Mouse (Mus musculus) left cerebral cortex, adult 11 months (tissue): ENCODE measurements around the gene Nos1ap.

Experiments
- DNase-seq: peaks from one replicate; pipeline ENCODE4 v3.0.0; 2022; ENCODE audit warnings: low spot score

Nos1ap gene

DNA sequence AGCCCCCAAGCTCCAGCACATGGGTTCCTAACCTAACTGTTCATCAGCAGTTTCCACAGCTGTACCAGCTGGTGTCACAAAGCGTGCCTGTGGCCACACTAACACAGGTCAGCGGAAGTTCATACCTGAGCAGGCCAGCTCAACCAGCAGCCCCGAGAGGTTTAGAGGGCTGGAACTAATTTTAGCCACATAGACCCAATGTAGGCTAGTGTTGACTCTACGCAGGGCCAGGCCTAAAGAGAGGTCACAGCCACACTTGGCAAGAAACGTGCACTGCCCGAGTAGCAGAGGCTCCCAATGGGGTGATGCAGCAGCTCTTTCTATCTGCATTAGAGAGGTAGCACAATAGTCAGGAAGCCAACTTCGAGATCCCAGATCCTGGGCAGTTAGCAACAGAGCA lies 88.1 kb downstream of the Nos1ap start:
- DNase-seq = no peak

DNA sequence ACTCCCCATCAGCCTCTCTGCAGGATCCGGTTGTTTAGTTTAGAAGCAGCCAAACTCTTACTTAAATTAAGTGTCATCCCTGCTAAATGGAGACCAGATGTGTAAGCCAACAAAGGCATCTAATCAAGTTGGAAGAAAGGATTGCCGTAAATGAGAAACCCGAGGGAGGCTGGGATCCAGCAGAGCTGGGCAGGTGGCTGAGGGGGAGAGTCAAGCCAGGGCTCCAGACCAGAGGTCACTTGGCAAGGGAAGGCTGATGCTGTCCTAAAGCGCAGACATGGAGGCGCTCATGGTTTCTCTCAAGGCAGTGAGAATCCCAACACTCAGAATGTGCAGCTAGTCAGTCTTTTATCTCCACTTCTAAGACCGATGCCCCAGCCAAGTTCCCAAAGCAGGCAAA lies 89.8 kb downstream of the Nos1ap start:
- no peak for DNase-seq

GRCm38 (mm10) chr1:170499466-170499865 lies 90.2 kb downstream of the Nos1ap start:
- no peak for DNase-seq

DNA sequence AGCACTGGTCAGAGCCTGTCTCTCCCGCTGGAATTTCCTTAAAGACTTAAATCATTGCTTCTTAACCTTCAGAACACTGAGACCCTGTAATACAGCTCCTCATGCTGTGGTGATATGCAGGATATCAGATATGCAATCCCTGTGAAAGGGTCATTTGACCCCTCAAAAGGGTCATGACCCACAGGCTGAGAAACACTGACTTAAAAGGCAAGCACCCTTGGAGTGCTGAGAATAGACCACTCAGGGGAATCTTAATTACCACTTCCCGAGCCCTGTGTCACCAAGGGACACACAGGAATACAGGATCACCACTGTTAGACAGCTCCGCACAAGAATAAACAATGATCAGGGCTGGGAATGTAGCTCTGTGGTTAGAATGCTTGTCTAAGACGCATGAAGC lies 91.0 kb downstream of the Nos1ap start:
- DNase-seq = no peak

- no peak for DNase-seq
Observed at GRCm38 (mm10) chr1:170496221-170496620, 93.4 kb downstream of the Nos1ap start.

- no peak for DNase-seq
Observed at GRCm38 (mm10) chr1:170495538-170496183, 94.0 kb downstream of the Nos1ap start.

- DNase-seq = no peak
Observed at GRCm38 (mm10) chr1:170492527-170492926, 97.1 kb downstream of the Nos1ap start.

GRCm38 (mm10) chr1:170492027-170492426 lies 97.6 kb downstream of the Nos1ap start:
- no peak for DNase-seq

DNA sequence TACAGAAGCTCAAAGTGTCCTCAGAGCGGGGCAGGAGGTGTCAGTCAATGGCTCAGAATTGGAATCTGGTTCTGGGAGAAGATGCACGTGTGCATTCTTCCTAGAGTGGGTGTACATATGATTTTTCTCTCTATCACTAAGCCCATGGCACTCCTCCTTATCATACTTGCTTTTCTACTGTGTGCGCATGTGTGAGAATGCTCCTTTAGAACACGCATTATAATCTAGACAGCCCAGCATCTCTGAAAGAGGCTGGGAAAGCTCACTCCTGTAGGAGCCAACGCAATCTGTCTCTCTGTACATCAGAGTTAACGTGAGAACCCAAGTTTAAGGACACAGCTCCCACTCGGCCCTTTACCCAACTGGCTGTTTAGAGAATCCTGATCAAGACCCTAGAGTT lies 99.7 kb downstream of the Nos1ap start:
- no peak for DNase-seq

DNA sequence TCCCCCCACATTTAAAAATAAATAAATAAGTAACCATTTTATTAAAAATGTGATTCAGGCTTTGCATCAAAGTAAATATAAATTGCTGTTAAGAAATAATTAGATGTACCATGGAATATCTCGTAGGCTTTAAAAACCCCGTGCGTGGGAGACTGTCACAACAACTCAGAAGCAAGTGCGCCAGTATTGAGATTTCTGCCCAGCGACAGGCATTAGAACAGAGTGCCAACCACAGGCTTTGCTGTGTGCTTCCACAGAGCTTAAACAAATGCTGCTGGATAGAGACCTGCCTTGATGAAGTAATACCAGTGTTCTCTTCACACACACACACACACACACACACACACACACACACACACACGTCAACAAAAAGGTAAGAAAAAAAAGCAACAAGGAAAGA lies 100.2 kb downstream of the Nos1ap start:
- no peak for DNase-seq

DNA sequence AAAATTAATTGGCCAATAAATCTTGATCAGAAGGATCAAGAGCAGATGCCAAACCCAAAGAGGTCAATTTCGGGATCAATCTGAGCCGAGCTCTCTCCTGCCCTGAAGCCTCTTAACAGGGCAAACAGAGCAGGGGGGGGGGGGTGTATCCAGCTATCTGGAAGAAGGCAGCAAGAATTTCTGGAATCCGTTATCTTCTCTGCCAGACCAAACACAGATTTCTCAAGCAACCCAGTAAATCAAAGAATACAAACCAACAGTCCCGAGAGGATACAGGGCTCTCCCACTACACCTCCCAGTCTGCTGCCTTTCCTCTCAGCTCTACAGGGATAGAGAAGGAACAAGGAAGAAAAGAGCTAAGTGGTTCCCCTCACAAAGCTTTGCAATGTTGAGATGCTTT lies 104.5 kb downstream of the Nos1ap start:
- no peak for DNase-seq

DNA sequence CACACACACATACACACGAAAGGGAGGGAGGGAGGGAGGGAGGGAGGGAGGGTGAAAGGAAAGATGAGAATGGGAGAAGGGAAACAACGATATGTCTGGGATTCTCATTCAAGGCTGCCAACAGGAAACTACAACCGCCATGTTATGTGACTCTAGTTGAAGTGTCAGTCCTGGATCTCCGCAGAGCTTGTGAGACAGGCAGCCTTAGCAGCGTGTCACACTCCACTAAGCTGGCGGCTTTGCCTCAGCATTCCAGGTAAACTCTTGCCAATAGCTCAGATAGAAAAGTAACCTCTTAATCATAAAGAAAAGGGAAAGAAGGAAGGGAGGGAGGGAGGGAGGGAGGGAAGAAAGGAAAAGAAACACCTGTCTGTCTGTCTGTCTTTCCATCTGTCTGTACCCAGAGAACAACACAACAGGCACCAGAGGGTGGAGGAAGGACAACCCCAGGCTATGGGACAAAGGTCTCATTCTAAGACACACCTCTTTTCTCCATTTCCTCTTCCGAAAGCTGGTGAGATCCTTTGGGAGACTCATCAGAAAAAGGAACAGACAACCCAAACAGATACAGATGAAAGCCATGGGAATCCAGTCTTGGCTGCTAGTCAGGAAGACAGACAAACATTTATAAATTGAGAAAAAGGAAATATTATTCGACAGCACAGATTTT lies 107.3 kb downstream of the Nos1ap start:
- no peak for DNase-seq

DNA sequence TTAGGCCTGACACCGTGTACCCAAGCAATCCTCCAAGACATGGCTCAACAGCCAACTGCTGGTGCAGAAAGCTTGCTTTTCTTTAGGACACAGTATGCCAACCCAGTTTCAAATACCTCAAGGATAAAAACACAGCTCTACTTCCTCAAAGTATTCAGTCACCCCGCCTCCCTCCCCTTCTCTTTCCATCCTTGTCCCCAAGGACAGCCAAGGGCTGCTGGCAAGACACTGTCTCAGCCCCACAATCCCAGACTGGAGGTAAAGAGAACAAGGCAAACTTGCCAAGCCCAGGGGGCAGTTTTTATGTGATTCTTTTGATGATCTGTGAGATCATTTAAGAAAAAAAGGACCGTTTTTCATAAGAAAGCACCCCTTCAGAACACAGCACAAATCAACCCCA lies 108.6 kb downstream of the Nos1ap start:
- no peak for DNase-seq

- DNase-seq = no peak
Observed at GRCm38 (mm10) chr1:170479458-170479798, 110.2 kb downstream of the Nos1ap start.

DNA sequence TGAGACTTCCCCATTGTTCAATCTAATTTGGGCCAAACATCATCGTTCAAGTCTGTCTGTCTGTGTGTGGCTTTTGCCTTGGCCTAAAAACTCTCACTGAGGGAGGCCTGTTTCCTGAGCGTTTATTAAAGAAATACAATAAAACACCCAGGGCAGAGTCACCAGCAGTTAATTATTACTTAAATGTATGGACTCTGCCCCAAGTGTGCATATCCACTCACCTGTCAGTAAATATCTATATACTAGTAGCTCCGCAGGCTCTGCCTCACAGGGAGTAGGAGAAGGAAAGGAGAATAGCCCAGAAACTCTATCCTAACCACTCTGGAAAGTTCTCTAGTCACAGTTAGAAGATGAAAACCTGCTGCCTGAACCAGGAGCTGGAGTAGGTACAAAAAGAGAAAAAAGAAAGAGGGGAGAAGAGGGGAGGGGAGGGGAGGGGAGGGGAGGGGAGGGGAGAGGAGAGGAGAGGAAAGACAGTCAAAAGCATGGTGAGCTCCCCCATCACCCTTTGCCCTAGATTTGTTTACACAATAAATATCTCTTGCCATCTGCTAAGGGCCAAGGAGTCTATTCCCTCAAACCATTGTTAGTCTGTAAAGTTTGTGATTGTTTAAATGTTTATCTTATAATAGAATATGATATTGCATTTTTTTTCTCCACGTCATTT lies 110.7 kb downstream of the Nos1ap start:
- no peak for DNase-seq

GRCm38 (mm10) chr1:170477636-170478600 lies 111.7 kb downstream of the Nos1ap start:
- no peak for DNase-seq

DNA sequence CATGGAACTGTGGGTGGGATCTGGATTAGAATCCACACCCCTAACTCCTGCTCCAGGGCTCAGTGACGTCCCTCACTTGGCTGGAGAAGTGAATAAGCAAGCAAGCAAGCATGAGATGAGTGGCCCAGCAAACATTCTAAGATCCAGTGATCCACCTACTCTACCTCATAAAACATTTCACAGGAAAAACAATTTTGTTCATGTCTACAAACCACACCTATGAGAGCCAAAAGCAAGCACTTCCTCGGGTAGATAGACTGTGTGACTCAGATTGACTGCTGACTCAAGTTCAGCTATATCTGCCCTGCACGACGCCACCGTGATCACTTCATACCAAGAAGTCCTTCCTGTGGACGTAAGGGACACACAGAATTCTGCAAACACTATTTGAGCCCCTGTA lies 116.2 kb downstream of the Nos1ap start:
- DNase-seq = no peak

DNA sequence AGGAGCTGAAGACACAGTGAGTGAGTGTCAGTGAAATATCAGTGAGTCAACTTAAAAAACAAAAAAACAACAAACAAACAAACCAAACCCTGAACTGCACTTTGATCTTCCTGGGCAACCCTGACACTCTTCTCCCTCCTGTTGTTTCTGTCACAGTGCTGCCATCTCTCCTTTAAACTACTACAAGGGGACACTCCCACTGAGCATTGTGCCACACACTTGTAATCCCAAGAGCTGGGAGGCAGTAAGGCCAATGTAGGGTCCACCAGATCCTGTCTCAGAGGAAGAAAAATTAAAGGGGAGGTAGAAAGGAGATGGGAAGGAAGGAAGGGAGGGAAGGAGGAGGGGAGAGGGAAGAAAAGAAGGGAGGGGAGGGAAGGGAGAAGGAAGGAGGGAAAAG lies 116.8 kb downstream of the Nos1ap start:
- DNase-seq = no peak

DNA sequence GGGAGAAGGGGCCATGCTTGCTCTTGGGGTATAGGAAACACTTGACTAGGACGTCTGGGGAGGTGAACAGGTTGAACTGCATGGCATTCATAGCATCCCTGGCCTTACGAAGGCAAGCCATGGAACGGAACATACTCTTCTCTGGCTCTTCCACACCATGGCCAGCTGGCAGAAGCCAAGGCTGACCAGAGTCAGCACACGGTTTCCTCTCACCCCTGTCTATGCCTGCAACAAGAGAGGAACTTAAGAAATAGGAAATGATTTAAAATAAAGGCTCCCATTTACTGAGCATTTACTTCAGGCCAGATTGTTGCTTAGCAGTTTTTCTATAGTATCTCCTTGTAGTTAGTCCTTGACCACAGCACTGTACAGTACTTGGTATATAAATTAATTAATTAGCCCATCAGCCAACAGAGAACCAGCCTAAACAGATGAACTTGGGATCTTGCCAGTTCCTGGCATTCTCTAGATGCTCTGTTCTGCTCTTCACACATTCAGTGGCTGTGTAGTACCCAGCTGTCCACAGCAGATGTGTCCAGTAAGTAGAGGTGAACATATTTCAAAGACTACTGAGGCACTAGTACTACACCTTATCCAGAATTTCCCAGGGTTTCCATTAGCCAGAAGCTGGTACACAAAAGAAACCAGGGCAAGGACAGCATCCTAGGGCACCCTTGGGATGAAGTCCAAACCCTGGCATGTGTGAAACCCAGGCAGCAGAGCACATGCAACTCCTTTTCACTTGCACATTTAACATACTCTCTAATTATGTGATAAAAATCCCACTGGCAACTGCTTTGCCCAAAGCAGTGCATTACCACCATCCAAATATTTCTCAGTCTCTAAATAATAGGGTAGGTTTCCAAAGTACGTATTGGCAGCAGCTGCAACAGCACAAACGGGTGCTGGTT lies 123.3 kb downstream of the Nos1ap start:
- no peak for DNase-seq

- DNase-seq = no peak
Observed at GRCm38 (mm10) chr1:170462140-170462539, 127.5 kb downstream of the Nos1ap start.

DNA sequence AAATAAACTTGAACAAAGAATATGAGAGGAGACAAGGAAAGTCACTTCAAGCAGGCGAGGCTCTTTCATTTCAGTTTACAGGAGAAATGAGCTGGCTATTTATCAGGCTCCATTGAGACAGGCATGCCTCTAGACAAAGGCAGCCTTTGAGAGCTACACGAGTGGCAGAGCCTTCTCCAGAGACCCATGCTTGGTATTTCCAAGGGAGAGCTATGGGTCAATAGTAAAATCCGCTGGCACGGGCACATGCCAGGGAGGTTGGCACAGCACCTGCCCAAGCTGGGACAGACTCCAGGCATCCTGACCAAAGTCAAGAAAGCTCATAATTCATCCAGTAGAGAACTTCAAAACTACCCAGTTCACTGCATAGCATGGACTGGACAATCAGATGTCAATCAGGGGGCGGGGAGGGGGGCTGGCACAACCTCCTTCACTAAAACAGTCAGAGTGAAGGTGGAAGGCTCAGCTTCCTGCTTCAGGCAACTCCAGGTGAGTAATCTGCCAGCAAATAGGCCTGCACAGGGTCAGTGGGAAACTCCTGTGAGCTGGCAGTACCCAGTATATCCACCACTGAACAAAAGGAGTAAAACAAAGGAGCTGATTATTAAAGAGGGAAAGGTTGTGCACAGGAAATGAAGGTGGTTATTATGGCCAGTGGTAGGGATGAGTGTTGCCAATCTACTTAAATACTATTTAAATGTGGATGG lies 129.6 kb downstream of the Nos1ap start:
- no peak for DNase-seq
